Mouse (Mus musculus) liver, adult 2 months (tissue): ENCODE measurements at regions not wholly inside any gene's neighbourhood (a gene's known extent, or its start where the extent isn't known, plus 50 kb on each side); places are given as distances from the start of the nearest gene placed in this dataset.

Experiments
- CTCF ChIP-seq: fragments of 200-500 bp; IDR thresholded peaks from 2 replicates; pipeline ENCODE4 v1.5.1; 2011; ENCODE audit warnings: low read depth, low read length, control low read depth
- POLR2A ChIP-seq: fragments of 200-500 bp; IDR thresholded peaks from 2 replicates; pipeline ENCODE4 v1.6.1; 2011; ENCODE audit warnings: low read length, control low read depth; ENCODE audit not compliant: insufficient read depth; ENCODE audit errors: extremely low read depth

DNA sequence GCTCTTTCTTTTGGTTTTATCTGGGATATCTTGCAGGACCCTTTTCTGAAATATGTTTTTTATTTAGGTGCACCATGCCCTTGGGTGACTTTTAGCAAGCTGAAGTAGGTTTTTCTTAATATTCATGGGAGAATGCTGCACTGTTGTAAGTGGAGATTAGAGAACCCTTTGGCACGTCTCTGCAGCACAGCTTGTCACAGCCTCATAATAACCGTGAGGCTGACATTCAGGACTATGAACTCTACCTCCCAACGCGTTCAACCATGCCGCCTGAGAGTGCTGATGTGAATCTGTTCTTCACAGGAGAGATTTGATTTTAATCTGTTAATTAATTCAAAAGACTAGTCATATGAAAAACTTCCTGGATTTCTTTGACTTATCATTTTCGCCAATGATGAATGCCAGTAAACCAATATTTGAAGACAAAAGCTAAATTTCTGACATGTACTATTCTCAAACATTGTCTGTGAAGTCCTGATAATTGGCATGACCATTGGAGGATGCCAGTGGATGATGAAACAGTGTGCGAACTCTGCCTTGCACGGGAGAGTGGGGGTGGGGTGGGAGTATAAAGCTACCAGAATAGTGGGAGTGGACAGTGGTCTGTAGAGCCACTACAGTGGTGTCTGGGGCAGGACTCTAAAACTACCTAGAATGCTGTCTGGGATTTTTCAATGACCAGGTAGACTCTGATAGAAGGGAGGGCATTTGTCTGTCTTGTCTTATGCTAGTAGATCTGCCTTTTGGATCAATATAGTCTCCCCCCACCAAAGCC lies 324.8 kb upstream of the Fam241a start:
- TF ChIP-seq CTCF (no peak), POLR2A (no peak)
